Mouse (Mus musculus): Measurements from ENCODE around the gene Mrps27.
A peak's percentile ranks its signal among the peaks of the same experiment; 100 is the strongest.

The Mrps27 gene

DNA sequence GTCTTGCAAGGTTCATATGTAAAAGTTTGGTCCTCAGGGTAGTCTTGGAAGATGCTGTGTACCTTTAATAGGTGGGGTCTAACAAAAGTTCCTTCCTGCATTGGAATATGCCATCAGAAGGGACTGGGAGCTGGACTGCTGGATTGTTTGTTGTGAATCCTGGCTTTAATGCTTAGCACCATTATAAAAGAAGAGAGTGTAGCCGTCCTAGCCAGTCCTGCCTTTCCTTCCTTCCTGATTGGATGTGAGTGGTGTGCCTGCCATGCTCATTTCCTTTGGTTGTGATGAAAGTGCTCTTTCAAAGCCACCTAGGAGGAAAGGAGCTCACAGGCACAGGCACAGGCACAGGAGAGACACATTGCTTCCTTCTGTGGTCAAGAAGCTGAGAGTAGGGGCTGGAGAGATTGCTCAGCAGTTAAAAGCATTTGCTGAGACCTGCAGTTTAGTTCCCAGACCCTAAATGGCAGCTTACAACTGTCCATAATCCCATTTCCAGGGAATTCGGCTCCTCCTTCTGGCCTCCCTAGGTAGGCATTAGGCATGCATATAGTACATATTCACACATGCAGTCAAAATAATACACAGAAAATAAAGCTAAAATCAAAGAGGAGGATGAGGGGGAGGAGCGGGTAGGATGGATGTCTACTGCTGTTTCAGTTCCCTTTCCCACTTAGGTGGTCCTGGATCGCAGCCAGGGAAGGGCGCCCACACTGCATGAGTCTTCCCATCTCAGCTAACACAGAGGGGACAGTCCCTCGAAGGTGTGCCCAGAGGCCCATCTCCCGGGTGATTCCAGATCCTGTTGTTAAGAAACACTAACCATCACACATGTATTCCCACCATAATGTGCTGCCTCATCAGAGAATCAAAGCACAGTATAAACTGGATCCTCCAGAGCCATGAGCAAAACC is 43.6 kb downstream of the Mrps27 start:
- DNase-seq (ENCODE audit: low spot score in 2 of 2): no peak

DNA sequence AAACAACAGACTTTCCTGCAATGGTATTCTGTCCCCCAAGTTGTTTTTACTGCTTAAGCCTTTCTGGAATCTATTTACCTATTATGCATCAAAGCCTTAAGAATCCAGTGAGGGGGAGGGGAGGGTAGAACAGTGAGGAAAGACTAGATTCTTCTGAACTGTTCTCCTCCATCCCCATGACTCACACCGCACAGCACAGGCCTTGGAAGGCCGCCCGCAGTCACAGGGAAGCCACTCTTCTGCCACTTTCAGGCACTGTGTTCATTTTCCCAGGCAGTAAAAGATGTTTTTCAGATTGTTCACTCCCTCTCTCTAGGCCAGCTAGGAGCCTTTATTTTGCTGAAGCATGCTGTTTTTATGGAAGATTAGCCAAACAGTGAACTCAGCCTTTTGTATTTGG is 46.8 kb downstream of the Mrps27 start:
- DNase-seq (ENCODE audit: low spot score in 2 of 2): peak in 1 of 2 experiments; percentile 64

DNA sequence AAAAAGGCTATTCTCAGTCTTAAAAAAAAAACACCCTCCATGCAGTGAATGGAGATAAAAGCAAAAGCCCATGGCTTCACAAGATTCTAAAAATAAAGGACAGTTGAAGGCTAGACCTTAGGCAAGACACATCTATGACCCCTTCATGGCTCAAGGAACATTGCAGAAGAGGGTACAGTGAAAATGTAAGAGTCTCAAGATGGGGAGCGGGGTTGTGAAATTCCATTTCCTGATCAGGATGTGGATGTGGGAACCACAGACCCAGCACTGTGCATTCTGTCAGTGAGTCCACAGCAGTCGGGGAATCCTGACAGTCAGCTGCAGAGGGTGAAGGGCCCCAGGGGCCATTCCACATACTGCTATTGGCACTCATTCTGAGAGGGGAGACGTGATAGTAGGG is 48.5 kb downstream of the Mrps27 start:
- no peak for DNase-seq (ENCODE audit: low spot score in 2 of 2)

DNA sequence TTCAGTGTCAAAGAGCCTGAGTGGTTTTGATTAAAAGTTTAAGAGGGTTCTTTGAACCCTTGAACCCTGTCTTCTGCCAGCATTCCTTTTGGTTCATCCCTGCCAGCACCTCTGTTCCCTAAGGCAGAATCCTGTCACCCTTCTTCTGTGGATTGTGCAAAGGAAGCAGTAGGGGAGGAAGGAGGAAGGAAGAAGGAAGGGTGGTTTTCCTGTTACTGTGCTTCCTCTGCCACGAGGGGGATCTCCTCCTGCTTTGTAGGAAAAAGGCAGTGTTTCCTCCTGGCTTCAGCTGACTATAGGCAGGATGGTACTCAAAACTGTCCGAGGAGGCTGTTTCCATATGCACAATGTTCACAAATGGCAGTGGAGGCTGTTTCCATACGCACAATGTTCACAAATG is 50.1 kb downstream of the Mrps27 start:
- no peak for DNase-seq (ENCODE audit: low spot score in 2 of 2)

DNA sequence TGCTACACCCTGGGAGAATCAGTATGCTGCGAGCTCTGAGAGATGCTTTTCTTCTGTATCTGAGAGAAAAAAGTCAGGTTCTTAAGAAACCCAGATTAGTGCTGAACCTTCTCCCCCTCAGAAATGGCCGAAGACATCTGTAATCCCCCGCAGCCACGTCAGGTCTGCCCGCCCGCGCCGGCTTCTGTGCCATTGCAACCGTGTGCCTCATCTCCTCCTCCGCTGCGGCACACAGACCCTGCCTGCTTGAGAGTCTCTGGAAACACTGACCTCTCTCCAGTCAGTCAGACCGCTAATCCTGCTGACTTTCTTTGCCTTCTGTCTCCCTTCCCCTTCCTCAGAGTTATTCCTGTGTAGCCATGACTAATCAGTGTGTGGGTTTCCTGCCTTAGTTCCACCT is 50.9 kb downstream of the Mrps27 start:
- DNase-seq (ENCODE audit: low spot score in 2 of 2): no peak

DNA sequence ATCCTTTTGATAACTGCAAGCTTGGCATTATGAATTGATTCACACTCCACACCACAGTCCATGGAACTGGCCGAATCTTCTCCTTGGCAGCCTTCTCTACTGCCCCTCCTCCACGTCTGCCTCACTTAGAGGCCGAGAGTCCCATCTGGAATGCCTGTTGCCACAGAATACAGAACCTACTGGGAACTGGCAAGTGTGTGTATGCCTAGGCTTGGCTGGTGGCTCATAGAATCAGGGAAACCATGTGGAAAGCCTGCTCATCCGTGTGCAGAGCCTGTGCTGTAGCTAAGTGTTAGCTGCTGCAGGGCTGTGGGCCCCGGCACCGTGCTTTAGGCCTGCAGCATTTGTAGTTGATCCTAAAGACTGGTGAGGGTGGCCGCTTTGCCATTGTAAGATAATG is 52.6 kb downstream of the Mrps27 start:
- DNase-seq (ENCODE audit: low spot score in 2 of 2): no peak

DNA sequence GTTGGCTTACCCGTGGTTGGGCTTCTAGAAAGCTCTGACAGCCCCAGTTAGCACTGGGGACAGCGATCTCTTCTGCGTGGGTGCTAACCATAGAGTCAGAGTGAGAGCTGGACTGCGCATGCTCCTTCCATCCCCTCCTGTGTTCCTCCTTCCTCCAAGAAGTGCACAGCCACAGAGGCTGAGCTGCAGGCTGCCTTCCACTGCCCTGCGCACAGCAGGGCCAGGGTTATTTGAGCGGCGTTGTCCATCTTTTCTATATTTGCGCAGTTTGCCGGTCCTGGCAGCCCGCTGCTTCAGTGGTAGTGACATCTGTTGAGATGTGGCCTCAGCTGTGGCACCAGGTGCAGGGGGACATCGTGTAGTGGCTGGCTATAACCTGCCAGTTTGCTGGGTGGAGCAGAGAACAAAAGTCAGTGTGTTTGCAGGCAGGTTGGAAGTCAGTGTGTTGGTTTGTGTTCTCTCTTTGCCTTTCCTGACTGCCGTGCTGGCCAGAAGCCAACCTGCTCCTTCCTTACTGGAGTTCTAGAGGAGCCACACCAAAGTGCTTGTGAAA is 53.6 kb downstream of the Mrps27 start:
- DNase-seq (ENCODE audit: low spot score in 2 of 2): no peak

DNA sequence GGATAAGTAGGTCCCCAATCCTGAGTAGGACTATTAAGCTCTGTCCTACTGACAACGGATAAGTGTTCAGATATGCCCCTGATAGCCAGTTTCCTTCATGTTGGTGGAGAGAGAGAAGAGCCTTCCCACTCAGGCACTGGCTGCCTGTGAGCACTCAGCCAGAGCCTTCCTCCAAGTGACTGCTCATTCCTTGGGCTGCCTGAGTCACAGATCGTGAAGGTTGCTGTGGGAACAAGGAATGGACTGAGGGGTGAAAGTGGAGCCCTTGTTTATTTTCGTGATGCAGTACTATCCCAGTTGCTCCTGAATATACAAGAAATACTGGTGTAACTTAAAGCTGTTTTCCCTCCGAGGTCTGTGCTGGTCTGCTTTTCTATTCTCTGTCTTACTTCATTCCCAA is 54.8 kb downstream of the Mrps27 start:
- no peak for DNase-seq (ENCODE audit: low spot score in 2 of 2)

DNA sequence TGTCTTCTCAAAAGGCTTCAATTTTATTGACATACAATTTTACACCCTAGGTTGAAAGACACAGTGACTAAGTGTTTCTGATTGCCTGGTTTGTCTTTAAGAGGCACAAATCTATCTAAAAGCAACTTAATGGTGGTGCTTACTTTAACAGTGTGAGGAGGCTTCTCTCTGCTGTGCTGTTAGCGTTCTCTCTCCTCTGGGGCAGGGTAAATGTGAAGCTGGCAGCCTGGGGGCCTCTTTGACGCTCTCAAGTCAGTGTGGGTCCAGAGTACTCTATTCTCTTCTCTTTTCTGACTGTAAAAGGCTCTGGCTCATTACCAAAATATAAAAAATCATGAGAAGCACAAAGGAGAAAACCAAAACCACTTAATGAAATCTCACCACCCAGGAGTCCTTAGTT is 64.6 kb downstream of the Mrps27 start:
- no peak for DNase-seq (ENCODE audit: low spot score in 2 of 2)

DNA sequence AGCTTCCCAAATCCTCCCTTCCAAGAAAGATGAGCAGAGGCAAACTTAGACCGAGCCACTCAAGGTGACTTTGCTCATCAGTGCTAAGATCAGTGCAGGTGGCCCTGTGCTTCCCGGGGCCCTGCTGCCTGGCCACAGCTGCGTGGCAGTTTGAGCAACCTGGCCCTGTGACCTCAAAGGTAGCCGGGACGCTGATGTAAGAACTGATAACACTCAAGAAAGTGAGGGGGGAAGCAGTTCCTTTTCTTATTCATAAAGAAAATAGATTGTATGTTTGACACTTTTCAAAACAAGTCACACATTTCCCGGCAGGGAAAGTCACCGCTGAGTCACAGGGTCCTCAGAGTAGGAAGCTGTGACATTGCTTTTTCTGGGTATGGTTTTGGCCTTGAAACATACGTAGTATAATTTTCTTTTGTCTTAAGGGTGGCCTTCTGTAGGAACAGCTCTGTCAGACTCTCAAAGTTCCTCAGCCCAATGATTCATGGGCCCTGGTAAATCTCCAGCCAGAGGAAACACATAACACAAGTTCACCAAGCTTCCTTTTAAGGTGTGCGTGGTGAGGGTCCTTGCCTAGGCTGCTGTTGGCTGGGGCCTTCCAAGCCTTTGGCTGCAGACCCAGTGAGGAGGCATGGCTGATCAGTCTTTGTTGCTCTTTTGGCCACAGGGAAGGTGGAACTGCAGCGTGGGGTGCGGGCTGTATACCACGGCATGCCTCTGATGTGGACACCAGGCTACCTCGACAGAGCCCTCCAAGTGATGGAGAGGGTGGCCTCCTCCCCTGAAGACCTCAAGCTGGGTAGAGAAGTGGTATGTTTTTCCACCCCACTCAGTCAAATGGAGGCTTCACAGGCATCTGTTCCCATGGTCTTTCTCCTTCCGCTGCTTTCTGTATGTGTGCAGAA is 66.3 kb downstream of the Mrps27 start:
- DNase-seq (ENCODE audit: low spot score in 2 of 2): no peak

DNA sequence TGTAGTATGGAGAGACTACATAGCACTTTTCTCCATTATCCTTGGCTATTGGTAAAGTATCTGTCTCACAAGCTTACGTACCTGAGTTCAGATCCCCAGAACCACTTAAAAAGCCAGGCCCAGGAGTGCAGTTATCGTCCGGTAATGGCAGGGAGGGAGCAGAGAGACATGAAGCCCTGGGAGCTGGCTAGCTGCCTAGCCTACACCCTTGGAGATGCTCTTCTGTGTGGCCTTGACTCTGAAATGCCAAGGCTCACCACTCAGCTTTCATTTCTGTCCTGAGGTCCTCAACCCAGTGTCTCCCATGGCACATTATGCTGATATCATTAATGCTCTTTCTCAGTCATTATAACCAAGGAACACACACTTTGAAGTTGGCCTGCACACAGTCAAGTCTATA is 67.2 kb downstream of the Mrps27 start:
- no peak for DNase-seq (ENCODE audit: low spot score in 2 of 2)

DNA sequence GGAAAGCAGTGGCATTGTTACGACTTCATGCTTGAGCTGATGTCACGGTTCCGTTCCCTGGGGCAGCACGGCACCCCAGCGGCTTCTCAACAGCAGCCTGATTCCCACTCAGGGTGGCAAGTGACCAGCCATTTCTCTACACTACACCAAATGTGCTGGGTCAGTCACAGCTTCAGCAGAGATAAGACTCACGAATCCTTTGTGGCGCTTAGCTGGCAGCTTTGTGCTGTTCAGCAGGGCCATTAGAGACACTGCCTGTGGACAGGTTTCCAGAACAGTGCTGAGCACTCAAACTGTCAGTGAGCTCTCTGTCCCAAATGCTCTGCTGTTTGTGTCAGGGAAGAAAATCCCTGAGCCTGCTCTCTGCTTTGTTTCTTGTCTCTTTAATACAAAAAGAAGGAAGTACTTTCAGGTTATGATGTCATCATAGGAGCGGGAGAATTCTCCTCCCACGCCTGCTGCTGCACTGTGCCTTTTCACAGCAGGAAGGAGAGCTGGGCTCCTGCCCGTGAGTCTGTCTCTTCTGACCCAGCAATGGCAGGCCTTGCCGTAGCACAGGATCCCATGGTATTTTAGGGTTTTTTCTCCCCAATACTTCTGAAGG is 68.0 kb downstream of the Mrps27 start:
- DNase-seq (ENCODE audit: low spot score in 2 of 2): peak in 1 of 2 experiments; percentile 24

DNA sequence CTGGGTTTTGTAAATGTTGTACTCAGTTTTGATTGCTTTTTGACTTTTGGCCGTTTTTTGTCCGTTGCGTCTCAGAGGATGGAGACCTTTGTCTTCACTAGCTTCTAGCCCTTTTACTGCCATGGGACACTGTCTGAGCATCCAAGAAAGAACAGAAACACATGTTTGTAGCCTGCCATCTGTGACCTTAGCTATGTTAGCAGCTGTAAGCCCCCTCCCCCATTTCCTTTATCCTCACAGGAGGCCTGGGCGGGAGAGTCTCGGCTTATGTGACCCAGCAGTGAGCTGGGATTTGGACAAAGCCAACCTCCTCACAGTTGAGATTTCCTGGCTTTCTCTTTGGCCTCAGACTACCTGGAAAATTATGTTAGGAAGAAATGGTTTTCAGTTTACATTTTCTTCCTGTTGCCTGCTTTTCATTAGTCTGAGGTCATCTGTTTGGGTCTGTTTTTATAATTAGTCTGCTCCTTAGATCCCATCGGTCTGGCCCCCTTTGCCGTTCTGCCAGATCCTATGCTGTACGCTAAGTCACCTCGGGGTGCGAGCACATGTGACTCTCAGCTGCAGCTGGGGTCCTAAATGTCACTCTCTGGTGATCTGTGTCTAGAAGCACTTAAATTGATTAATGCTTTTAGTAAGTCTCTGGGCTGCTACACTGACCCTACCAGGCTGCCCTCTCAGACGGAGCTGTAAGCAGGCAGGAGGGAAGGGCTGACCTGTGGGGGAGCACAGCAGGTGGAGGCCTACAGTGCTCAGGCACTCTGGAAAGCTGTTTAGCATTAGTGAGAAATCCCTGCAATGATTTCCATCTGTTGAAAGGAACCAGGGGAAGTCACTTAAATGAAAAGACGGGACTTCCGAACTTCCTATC is 69.1 kb downstream of the Mrps27 start:
- no peak for DNase-seq (ENCODE audit: low spot score in 2 of 2)

DNA sequence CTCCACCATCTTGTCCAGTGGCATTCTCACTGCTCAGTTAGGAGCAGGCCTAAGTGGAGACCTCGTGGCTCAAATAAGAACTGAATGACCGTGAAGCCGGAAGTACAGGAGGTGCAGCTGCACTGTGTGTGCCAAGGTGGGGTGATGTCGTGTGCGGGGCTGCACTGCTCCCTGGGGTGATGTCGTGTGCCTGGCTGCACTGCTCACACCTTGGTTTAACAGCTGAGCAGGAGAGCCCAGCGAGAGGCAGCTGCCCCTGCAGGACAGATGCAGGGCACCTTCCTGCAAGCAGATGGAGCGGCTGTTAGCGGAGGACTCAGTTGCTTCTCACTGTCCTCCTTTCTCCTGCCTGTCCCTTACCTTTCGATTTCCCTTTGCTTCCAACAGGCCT is 69.8 kb downstream of the Mrps27 start:
- DNase-seq (ENCODE audit: low spot score in 2 of 2): no peak

DNA sequence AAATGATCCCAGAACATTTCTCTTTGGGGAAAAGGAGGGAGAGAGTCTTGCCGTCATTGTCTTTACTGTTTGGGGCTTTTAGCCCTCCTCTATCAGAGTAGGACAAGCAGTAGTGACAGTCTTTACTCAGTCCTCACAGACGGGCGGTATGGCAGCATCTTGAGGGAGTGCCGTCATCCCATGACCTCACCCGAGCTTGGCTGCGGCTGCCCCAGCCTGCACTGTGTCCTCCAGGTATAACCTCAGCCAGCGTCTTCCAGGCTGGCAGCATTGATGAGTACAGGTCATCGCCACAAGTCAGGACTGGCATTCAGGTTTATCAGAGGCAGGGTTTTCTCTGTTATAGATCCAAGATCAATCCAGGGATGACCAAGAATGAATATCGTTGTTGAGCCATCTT is 72.0 kb downstream of the Mrps27 start:
- no peak for DNase-seq (ENCODE audit: low spot score in 2 of 2)

DNA sequence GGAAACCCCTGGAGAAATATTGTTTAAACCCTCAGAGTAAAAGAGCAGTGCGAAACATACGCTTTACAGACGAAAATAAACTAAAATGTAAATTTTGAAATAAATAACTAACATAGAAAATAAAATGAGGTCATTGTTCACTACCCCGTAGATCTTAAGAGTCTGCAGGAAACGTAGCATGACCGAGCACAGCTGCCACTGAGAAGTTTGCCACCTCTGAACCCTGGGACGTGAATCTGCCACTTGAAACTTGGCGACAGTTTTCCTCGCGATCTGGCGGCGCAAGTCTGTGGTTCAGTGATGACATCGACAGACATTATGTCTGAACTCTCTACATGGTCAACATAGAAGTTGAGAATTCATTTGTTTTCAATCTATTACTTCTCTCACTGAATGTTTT is 79.0 kb downstream of the Mrps27 start:
- no peak for DNase-seq (ENCODE audit: low spot score in 2 of 2)

DNA sequence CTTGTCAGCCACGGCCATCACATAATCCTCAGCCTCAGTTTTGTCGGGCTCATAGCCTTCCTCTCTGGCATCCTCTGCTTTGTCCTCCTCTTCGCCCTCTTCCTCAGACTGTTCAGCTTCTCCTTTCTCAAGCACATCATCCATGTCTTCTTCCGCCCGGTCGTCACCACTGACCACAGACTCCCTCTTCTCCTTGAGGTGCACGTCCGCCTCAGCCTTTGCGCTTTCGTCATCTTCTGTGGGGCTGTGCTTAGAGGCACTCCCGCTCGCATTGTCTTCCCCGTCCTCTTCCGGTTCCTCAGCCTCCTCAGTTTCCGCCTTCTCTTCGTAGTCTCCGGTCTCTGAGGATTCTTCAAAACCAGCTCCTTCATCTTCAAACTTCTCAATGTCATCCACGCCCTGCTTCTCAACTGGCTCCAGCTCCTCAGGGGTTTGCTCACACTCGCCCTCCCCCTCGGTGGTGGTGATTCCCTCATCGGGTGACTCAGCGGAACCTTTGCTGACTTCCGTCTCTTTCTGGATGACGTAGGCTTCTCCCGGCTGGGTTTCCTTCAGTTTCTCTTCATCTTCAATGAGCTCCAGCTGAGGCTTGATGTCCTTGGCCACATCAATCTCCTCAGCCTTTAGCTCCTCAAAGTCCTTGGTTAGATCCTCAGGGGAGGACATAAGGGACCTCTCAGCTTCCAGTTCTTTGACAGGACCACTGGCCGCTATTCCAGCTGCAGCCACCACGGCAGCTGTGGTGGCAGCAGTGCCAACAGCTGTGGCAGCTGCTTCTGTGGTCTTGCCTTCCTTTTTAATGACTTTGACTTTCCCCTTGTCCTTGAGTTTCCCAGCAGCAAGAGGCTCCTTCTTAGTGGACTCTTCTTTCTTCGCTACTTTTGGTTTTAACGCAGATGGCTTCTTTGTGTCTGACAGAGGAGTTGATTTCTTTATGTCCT is 88.8 kb downstream of the Mrps27 start:
- no peak for DNase-seq (ENCODE audit: low spot score in 2 of 2)

DNA sequence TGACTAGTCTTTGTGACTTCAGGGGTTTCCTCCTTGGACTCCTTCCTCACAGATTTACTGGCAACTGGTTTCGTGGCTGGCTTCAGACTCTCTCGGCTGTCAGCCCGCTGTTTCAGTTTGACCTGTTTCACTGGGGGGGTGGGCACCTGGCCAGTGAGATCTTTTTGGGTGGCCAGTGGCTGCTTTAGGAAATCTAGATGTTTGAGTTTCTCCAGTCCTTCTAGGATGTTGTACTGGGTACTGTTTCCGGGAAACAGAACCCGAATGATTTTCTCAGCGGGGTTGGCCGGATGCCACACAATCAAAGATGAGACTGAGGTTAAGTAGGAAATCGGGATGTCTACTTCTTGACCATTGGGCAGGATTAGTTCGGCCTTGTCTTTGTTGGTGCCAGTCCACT is 89.9 kb downstream of the Mrps27 start:
- no peak for DNase-seq (ENCODE audit: low spot score in 2 of 2)

DNA sequence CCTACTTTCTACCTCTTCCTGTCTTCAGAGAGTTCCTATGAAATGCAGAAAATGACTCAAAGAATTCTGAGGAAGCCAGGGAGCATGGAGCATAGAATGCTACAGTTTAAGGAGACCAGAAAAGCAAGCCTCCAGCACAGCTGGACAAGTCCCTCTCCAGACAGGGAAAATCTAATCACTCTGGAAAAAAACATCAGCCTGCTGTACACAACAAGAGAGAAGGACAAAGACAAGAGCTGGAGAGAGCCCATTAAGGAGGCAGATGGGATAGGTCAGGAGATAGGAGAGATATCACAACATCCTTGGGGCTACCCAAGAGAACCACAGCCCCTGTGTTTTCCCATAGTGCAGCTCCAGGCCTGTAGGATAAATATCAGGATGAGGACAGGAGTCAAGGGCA is 92.5 kb downstream of the Mrps27 start:
- no peak for DNase-seq (ENCODE audit: low spot score in 2 of 2)

DNA sequence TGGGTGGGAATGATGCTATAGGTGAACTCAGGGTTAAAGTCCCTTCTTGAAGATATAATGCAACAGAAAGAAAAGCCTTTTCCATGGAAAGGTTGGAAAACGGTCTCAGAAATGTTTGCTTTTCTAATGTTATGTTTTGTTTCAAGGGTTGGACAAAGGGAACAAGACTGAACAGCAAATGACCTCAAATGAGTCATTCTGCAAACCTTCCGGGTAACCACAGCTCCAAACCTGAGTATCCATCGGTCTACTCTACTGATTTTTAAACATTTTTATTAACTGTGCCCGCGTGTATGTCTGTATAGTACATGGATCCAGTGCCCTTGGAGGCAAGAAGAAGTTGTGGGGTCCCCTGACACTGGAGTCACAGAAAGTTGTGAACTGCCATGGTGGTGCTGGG is 94.8 kb downstream of the Mrps27 start:
- no peak for DNase-seq (ENCODE audit: low spot score in 2 of 2)
